Mouse (Mus musculus): ENCODE data around the gene A630095N17Rik.

- TF ChIP-seq CTCF (IDR thresholded peaks at IDR 0.05; ENCODE audit: borderline replicate concordance, extremely low read depth, insufficient read depth, insufficient read length) (no peak), POLR2A (IDR thresholded peaks at IDR 0.05; ENCODE audit: borderline replicate concordance, extremely low read depth, insufficient read depth, insufficient read length, poor library complexity, severe bottlenecking) (no peak)
Measured at GRCm38 (mm10) chr1:75252308-75252707, 20.4 kb upstream of the A630095N17Rik start.
